Mouse (Mus musculus) stomach, postnatal 0 days (tissue): ENCODE data around the gene Lrrc8a.

Source experiments
- CTCF ChIP-seq: IDR thresholded peaks from 2 replicates; pipeline ENCODE4 v1.5.1; 2016; ENCODE audit warnings: antibody characterized with exemption, low read depth, mild to moderate bottlenecking, moderate library complexity
- EP300 ChIP-seq: optimal IDR thresholded peaks from 2 replicates; pipeline ENCODE3; 2016; ENCODE audit warnings: antibody characterized with exemption

DNA sequence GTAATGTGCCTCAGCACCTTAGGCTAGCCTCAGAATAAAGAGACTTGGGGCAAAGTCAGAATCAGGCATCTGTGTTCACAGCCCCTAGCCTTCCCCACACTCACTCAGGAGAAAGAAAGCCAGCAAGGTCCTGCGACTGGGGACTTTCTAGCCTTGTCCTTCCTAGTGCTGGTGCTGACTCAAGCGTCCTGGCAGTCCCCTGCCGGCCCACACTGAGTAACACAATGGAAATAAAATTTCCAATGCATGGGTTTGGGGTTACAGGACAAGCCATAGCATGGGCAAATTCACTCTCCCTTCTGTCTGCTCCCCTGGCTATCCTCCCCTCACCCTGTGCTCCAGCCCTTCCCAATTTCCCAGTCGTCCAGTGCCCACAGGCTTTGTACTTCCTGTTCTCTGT is 30.9 kb downstream of the Lrrc8a start:
- no peak for TF ChIP-seq EP300
- TF ChIP-seq CTCF, result no peak
